Mouse (Mus musculus): ENCODE measurements around the gene Cpne1.

- TF ChIP-seq POLR2A (IDR thresholded peaks at IDR 0.05; ENCODE audit: low read depth, low read length) (no peak), CTCF (conservative IDR thresholded peaks at IDR 0.05; ENCODE audit: insufficient read depth, insufficient read length, low read depth, low read length) (no peak)
These were observed 34.3 kb downstream of the Cpne1 start for GRCm38 (mm10) chr2:156077461-156077860.

Measured in kidney, adult 2 months (tissue).